ENCODE assay signal across 9 mouse cellular contexts in the genomic region with DNA sequence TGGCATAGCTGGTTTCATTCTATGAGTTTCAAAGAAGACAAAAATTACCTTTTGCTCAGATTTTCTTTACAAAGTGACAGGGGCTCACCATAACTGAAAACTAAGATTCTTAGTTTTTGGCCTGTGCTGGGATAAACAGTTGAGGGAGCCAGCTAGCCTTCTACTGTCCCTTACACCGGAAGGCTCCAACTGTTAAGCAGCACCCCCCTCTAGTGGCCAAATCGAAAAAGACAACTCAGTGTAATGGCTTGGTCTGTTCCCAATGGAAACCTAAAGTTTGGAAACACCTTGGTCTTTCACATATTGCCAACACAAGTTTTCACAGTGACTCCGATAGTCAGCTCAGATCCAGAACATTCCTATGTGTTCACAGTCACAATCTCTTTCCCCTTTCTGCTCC.
DNase-seq lines count a peak whose midpoint lies in the region; ATAC-seq and TF ChIP-seq lines count a peak whose summit lies in the region.
"Had no signal": no experiment of that assay in that cellular context is flagged by ENCODE, and none has a peak within 500 bp of the region (broad histone marks: within the 10 kb centered on the region; RNA-seq: fewer than 3 reads in every experiment).

No protein-coding gene starts in this region.

- no peak overlapping the region for H3K27ac ChIP-seq in embryonic facial prominence, embryonic 11.5 days (replicated peaks; ENCODE audit: low read depth, low read length)
- H3K27ac ChIP-seq in kidney, embryonic 15.5 days, result no peak overlapping the region
- no peak overlapping the region for H3K27ac ChIP-seq in limb, embryonic 14.5 days (replicated peaks; ENCODE audit: low read depth, low read length)
- H3K27ac ChIP-seq: embryonic facial prominence, embryonic 13.5 days had no signal

- H3K4me3 ChIP-seq in embryonic facial prominence, embryonic 11.5 days (ENCODE audit: low read depth, low read length), result no peak overlapping the region
- H3K4me3 ChIP-seq in kidney, embryonic 15.5 days (replicated peaks), result no peak overlapping the region
- H3K4me3 ChIP-seq in limb, embryonic 14.5 days (replicated peaks; ENCODE audit: low read length), result no peak overlapping the region
- H3K4me3 ChIP-seq: embryonic facial prominence, embryonic 13.5 days had no signal

- H3K4me1 ChIP-seq in embryonic facial prominence, embryonic 11.5 days (ENCODE audit: control insufficient read depth, insufficient read depth, low read length), result no peaks in the 10 kb centered on the region
- H3K4me1 ChIP-seq in kidney, embryonic 15.5 days, result no peaks in the 10 kb centered on the region
- no peaks in the 10 kb centered on the region for H3K4me1 ChIP-seq in limb, embryonic 14.5 days (ENCODE audit: control insufficient read depth, insufficient read depth, low read length)
- H3K4me1 ChIP-seq: embryonic facial prominence, embryonic 13.5 days had no signal

- 13% methylated on average over 3 of the region's 3 CpGs for WGBS in embryonic facial prominence, embryonic 11.5 days
- WGBS in kidney, embryonic 15.5 days, result 9% methylated on average over 3 of the region's 3 CpGs
- WGBS in limb, embryonic 14.5 days, result 7% methylated on average over 3 of the region's 3 CpGs

- H3K9ac ChIP-seq in embryonic facial prominence, embryonic 11.5 days (replicated peaks; ENCODE audit: low read length), result no peak overlapping the region
- no peak overlapping the region for H3K9ac ChIP-seq in kidney, embryonic 15.5 days
- no peak overlapping the region for H3K9ac ChIP-seq in limb, embryonic 14.5 days (ENCODE audit: low read depth, low read length, severe bottlenecking)
- H3K9ac ChIP-seq: embryonic facial prominence, embryonic 13.5 days had no signal

- no peak overlapping the region for H3K4me2 ChIP-seq in embryonic facial prominence, embryonic 11.5 days (ENCODE audit: low read depth, low read length)
- H3K4me2 ChIP-seq in kidney, embryonic 15.5 days, result no peak overlapping the region
- no peak overlapping the region for H3K4me2 ChIP-seq in limb, embryonic 14.5 days (replicated peaks; ENCODE audit: low read depth, low read length, severe bottlenecking)
- H3K4me2 ChIP-seq: embryonic facial prominence, embryonic 13.5 days had no signal

- no peaks in the 10 kb centered on the region for H3K27me3 ChIP-seq in embryonic facial prominence, embryonic 11.5 days (ENCODE audit: control insufficient read depth, insufficient read depth, low read length)
- peaks cover 23% of the 10 kb centered on the region for H3K27me3 ChIP-seq in kidney, embryonic 15.5 days
- H3K27me3 ChIP-seq in limb, embryonic 14.5 days (ENCODE audit: control insufficient read depth, insufficient read depth, low read length), result no peaks in the 10 kb centered on the region
- H3K27me3 ChIP-seq in splenic B cell, adult 2 months (ENCODE audit: control insufficient read depth, insufficient read depth, low read length, poor library complexity, severe bottlenecking), result no peaks in the 10 kb centered on the region
- H3K27me3 ChIP-seq: embryonic facial prominence, embryonic 13.5 days had no signal

- H3K36me3 ChIP-seq in embryonic facial prominence, embryonic 11.5 days (replicated peaks; ENCODE audit: control insufficient read depth, insufficient read depth, low read depth, low read length), result no peaks in the 10 kb centered on the region
- no peaks in the 10 kb centered on the region for H3K36me3 ChIP-seq in kidney, embryonic 15.5 days
- no peaks in the 10 kb centered on the region for H3K36me3 ChIP-seq in limb, embryonic 14.5 days (ENCODE audit: control insufficient read depth, insufficient read depth, low read length)
- no peaks in the 10 kb centered on the region for H3K36me3 ChIP-seq in splenic B cell, adult 2 months (ENCODE audit: control insufficient read depth, insufficient read depth, low read length, poor library complexity, severe bottlenecking)
- H3K36me3 ChIP-seq: embryonic facial prominence, embryonic 13.5 days had no signal

- H3K9me3 ChIP-seq in embryonic facial prominence, embryonic 11.5 days (replicated peaks; ENCODE audit: control insufficient read depth, low read length), result no peaks in the 10 kb centered on the region
- no peaks in the 10 kb centered on the region for H3K9me3 ChIP-seq in kidney, embryonic 15.5 days (replicated peaks)
- H3K9me3 ChIP-seq in limb, embryonic 14.5 days (ENCODE audit: control insufficient read depth, low read length), result no peaks in the 10 kb centered on the region
- H3K9me3 ChIP-seq: embryonic facial prominence, embryonic 13.5 days had no signal

- DNase-seq in CD4-positive helper T cell, adult 2 months (ENCODE audit: low read depth, low spot score), result peak; percentile 55
- peak; percentile 79 to 88 for DNase-seq in adrenal gland, postnatal 36 days
- peak; percentile 93 for DNase-seq in embryonic facial prominence, embryonic 11.5 days (ENCODE audit: low spot score)
- peak; percentile 15 to 72 for DNase-seq in heart, adult 9 months (ENCODE audit: low spot score in 2 of 2)
- peak; percentile 88 for DNase-seq in limb, embryonic 14.5 days (ENCODE audit: low spot score)
- DNase-seq in natural killer cell, adult 2 months (ENCODE audit: low spot score in 2 of 2), result peak; percentile 50 to 70
- peak; percentile 84 for DNase-seq in splenic B cell, adult 2 months (ENCODE audit: low read depth, low spot score)

- TF ChIP-seq POLR2A in limb, embryonic 14.5 days (IDR thresholded peaks at IDR 0.05; ENCODE audit: borderline replicate concordance, extremely low read depth, insufficient read depth, insufficient read length), result no peak

- peak; percentile 71; the same call in 1 of the 2 replicates for ATAC-seq in embryonic facial prominence, embryonic 11.5 days (replicated peaks; ENCODE audit: insufficient number of reproducible peaks, low FRiP score, low TSS enrichment, low read depth)
- ATAC-seq in kidney, embryonic 15.5 days (replicated peaks; ENCODE audit: low FRiP score), result peak; percentile 89
- ATAC-seq in limb, embryonic 14.5 days (ENCODE audit: low FRiP score, low read depth), result peak; percentile 78; the same call in 1 of the 2 replicates
